Mouse (Mus musculus): ENCODE measurements around the gene Loxl3.

- TF ChIP-seq CTCF (IDR thresholded peaks at IDR 0.05; ENCODE audit: low read depth) (peak; percentile 98), EP300 (IDR thresholded peaks at IDR 0.05; ENCODE audit: low read depth) (peak; percentile 46; the same call in 1 of the 2 replicates)
These were observed 37.1 kb upstream of the Loxl3 start for GRCm38 (mm10) chr6:82996740-82997315.
